Mouse (Mus musculus): ENCODE measurements at regions not wholly inside any gene's neighbourhood (a gene's known extent, or its start where the extent isn't known, plus 50 kb on each side); places are given as distances from the start of the nearest gene placed in this dataset.
A peak's percentile ranks its signal among the peaks of the same experiment; 100 is the strongest.

DNA sequence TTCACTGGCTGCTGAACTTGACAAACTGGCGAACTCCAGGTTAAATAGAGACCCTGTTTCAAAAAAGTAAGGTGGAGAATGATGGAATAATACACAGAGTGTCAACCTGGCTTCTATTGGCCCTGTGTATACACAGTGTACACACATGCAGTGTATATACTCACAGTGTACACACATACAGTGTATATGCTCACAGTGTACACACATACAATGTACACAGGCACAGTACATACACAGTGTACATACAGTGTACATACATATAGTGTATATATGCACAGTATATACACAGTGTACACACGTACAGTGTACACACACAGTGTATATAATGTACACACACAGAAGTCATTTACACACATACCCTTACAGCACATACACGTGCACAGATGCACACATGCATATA, 52.4 kb upstream of the Aldh1b1 start:
- DNase-seq (ENCODE audit: low spot score in 2 of 2) = no peak

- no peak for DNase-seq (ENCODE audit: low spot score in 2 of 2)
These were observed 53.1 kb upstream of the Aldh1b1 start for GRCm38 (mm10) chr4:45745746-45746145.

DNA sequence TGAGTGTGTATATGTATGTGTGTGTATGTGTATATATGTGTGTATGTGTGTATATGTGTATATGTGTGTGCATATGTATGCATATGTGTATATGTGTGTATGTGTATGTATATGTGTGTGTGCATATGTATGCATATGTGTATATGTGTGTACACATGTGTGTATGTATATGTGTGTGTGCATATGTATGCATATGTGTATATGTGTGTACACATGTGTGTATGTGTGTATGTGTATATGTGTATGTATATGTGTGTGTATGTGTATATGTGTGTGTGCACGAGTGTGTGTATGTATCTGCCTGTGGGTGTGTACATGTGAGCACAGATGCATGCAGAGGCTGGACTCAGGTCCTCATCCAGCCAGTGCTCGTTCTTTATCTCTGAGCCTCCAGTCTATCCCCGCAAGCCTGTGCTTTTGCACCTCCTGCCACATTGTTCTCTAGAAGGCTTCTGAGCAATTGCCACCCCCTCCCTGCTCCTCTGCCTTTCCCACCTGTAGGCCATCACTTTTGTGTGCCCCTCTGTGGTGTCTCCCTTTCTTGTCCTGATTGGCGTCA, 53.9 kb upstream of the Aldh1b1 start:
- no peak for DNase-seq (ENCODE audit: low spot score in 2 of 2)

DNA sequence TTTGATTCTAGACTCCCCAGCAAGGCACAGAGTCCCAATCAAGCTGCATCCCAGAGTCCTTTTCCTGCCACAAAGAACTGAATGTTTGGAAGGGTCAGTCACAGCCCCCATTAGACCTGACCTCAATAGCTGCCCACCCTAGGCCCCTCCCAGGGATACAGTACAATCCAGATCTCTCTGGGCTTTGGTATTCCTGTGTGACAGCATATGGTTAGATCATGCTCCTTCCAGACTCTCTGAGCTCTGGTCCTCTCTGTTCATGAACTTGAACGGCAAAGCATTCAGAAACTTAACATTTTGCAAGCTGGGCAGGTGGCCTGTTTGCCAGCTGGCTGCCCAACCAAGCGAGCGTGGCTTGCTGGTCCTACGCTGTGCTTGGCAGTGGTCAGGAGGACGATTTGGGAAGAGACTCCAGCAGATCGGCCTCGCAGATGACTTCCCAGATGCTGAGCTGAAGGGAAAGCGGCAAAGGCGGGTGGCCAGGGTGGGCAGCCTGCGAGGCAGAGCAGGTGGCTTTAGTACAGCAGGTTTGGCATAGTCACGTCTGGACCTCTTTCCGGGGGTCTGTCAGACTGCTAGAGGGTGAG, 58.0 kb upstream of the Aldh1b1 start:
- no peak for DNase-seq (ENCODE audit: low spot score in 2 of 2)

GRCm38 (mm10) chr4:45740319-45740718, 58.5 kb upstream of the Aldh1b1 start:
- DNase-seq (ENCODE audit: low spot score in 2 of 2) = no peak

DNA sequence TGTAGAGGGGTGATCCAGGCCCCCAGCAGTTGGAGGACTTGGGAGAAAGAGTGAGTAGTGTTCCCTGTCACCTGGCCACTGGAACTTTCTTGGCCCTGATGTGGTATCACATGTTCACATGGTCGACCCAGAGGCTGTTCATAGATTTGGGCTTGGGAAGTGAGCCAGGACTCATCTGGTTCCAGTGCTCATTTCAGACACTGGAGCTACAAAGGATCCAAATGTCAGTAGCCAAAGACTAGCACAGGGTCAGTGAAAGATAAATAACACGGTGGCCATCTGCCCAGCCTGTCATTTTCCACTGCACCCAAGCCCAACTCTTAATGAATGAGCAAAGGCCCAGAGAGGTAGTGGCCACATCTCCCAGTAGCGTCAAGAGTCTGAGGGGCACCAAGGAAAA, 59.1 kb upstream of the Aldh1b1 start:
- no peak for DNase-seq (ENCODE audit: low spot score in 2 of 2)

GRCm38 (mm10) chr4:45739168-45739567, 59.7 kb upstream of the Aldh1b1 start:
- no peak for DNase-seq (ENCODE audit: low spot score in 2 of 2)

DNA sequence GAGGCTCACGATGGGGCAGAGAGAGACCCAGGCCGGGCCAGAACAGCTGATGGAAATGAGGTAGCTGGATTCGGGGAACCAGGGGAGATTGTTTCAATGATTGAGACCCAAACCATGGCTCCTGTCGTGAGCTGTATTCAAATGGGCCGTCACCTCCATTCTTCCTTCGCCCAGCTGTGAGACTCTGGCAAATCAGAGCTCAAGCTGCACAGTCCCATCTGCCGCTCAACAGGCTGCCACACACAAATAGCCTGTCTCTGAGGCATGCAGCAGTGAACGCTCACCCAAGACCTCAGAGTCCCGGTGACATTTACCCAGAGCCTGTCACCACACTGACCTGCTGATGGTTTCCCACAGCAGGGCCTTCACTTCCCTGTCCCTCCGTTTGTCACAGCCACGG, 60.1 kb upstream of the Aldh1b1 start:
- DNase-seq (ENCODE audit: low spot score in 2 of 2) = no peak

DNA sequence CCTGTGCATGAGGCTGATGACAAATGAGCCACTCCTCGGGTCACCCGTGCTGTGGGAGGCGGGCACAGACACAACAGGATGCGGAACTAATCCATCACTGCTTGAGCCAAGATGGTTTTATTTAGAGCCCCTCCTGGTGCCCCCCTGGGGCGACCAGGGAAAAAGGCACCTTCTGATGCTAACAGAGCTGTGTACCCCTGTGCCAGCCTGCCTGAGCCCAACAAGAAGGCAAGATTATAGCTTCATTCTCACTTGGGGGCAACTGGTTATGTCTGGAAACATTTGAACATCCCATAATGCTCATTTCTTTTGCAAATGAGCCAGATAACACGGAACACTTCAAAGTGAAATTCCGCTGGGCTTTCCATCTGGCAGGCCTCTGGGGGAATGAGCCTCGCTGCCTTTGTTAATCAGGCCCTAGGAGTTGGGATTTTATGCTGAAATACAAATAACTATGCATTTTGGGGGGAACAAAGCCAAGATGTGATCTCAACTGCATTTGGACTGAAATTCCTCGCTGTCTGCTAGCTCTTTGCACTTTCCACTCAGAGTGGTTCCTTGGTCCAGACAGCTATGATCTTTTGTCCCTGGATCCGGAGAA, 62.5 kb upstream of the Aldh1b1 start:
- DNase-seq (ENCODE audit: low spot score in 2 of 2) = no peak

DNA sequence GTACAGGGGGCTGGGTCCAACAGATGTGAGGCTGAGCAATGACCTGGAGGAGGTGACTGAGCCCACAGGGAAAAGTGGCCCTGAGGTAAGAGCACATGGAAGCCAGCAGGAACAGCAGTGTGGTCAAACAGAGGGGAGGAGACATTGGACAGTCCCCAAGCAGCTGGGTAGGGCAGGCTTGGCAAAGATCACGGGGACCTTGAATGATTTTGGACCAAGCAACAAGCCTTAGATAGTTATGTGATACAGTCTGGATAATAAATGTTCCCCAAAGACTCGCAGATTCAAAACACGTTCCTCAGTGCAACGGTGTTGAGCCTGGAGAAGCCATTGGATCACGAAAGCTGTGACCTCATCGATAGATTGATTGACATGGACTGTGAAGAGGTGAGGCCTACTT, 64.8 kb upstream of the Aldh1b1 start:
- no peak for DNase-seq (ENCODE audit: low spot score in 2 of 2)

- no peak for DNase-seq (ENCODE audit: low spot score in 2 of 2)
These were observed 67.7 kb upstream of the Aldh1b1 start for GRCm38 (mm10) chr4:45730862-45731831.

DNA sequence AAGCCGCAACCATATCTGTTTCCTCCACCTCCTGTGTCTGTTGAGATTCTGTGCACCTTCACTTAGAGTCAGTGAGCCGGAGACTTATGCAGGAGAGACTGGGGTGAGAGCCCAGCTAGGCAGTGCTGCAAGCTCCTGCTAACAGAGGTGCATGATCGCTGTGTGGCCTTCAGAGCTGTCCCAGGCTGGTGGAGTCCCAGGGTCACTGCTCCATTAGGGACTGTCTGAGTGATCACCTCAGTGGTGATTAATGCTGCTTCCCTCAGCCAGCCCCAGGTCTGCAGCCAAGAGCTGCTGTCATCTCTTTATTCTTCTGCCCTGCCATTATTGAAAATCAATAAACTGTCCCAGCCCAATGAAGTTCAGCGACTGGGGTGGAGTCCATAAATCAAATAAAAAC, 69.0 kb upstream of the Aldh1b1 start:
- no peak for DNase-seq (ENCODE audit: low spot score in 2 of 2)

DNA sequence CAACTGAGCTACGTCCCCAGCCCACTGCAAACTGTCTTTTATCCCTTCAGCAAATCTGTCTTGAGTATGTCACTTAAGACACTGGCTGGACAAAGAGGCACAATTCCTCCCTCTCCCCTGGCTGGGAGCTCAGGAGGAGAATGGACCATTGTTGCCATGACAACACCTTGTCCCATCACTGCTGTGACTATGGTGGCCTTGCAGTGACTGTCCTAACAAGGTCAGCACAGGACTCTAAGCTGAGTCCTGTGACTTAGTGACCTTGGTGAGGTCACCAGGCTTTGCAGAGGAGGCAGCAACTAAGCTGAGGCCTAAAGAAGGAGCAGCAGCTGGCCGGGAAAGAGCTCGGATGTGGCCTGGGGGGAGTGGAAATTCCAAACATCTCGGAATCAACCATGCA, 70.0 kb upstream of the Aldh1b1 start:
- DNase-seq (ENCODE audit: low spot score in 2 of 2) = no peak

DNA sequence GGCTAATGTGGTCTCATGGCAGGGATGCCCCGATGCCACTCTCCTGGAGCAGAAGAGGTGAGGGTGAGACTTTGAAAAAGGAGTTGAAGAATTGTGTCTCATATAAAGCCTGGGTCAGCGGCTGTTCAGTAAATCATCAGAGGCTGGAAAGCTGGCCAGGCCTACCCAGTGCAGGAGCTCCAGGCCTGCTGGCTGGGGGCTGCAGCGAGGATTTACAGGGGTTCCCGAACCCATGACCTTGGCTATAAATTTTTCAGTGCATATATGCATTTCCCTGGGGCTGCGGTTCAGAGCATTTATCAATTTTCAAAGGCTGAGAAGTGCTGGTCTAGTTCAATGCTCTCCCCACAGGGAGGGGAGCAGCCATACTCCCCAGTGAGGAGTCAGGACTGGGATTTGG, 70.9 kb upstream of the Aldh1b1 start:
- no peak for DNase-seq (ENCODE audit: low spot score in 2 of 2)

DNA sequence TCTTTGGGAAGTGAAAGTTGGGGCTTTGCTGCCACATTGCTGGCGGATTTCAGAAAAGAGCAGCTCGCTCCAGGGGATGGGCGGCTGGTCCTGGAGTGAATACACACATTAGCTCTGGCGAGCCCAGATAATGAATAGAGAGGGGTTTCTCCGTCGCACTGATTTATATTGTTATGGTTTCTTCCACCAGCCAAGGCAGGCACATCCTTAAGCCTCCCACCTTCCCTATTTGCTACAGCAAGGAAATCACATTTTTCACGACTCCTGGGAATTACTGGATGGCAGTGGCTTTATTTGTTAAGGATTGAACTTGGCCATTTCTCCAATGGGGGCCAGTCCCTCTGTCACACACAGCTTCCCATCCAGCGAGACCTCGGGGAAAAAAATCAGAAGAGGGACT, 71.3 kb upstream of the Aldh1b1 start:
- DNase-seq (ENCODE audit: low spot score in 2 of 2) = no peak

- DNase-seq (ENCODE audit: low spot score in 2 of 2) = no peak
These were observed 72.0 kb upstream of the Aldh1b1 start for GRCm38 (mm10) chr4:45726783-45727182.

- DNase-seq (ENCODE audit: low spot score in 2 of 2) = no peak
These were observed 73.5 kb upstream of the Aldh1b1 start for GRCm38 (mm10) chr4:45725055-45725910.

DNA sequence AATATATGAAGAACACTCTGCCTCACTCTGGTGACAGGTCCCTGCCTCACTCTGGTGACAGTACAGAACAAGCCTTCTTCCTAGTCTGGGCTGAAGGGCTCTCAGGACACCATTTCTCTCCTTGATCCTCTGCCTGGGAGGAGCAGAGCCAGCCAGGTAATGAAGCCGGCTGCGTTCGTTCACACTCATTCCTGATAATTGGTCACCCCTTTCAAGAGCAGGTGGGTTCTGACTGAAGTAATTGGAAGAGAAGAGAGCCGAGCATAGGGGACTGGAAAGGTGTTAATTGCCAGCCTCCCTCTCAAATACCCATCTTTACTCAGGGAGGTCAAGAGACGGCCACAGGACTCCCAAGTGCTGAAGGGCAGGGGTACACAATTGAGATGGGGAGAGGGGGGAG, 78.5 kb upstream of the Aldh1b1 start:
- no peak for DNase-seq (ENCODE audit: low spot score in 2 of 2)

GRCm38 (mm10) chr4:45719564-45719963, 79.3 kb upstream of the Aldh1b1 start:
- peak in 1 of 2 experiments; percentile 1 for DNase-seq (ENCODE audit: low spot score in 2 of 2)

DNA sequence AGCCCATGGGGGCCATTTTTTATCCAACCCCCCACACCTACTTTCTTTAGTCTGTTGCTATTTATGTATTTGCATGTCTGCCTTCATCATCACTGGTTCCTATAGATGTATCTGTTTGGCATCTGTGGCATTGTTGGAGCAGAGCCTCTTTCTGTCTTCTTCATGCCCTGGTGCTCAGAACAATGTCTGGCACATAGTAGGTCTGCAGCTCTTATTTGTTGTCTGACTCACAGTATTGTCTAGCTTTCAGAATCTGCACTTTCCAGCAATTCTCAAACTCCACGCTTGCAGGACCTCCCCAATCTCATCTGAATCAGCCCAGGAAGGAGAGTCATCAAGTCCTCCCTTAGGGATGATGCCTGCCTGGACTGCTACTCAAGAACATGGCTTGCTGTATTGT, 82.9 kb upstream of the Aldh1b1 start:
- DNase-seq (ENCODE audit: low spot score in 2 of 2) = no peak

GRCm38 (mm10) chr4:45713837-45714508, 84.8 kb upstream of the Aldh1b1 start:
- DNase-seq (ENCODE audit: low spot score in 2 of 2) = no peak
